Mouse (Mus musculus) spleen, postnatal 14 days (tissue): ENCODE measurements around the gene Mast4.
"Not testable (repeated sequence)": the region's sequence is repeated elsewhere in the genome, so short reads cannot be mapped to it uniquely, and the experiment has no call there.

Source experiments
- DNase-seq, 2 experiments: peaks; one replicate each; pipeline ENCODE4 v3.0.0; 2021 to 2022; ENCODE audit warnings: low spot score in 2 of 2

The Mast4 gene

DNA sequence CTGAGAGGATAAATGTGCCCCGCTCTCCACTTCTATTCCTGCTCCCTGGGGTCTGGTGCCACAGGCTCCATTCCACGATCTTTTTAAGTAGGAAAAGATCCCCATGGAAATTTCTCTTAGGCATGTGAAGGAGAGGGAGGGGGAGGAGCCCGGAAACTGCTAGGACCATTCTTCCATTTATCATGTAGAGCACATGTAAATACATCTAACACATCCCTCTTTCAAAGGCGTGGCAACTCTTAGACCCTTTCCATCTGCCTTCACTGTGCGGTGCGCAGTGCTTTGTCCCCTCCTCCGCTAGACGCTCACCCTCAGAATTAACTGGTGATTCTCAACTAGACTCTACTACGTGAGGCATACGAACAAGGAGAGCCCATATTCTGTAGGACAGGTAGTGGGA lies 584.4 kb downstream of the Mast4 start:
- DNase-seq, result no peak

- no peak for DNase-seq
Measured at GRCm38 (mm10) chr13:102749194-102749593, 585.1 kb downstream of the Mast4 start.

DNA sequence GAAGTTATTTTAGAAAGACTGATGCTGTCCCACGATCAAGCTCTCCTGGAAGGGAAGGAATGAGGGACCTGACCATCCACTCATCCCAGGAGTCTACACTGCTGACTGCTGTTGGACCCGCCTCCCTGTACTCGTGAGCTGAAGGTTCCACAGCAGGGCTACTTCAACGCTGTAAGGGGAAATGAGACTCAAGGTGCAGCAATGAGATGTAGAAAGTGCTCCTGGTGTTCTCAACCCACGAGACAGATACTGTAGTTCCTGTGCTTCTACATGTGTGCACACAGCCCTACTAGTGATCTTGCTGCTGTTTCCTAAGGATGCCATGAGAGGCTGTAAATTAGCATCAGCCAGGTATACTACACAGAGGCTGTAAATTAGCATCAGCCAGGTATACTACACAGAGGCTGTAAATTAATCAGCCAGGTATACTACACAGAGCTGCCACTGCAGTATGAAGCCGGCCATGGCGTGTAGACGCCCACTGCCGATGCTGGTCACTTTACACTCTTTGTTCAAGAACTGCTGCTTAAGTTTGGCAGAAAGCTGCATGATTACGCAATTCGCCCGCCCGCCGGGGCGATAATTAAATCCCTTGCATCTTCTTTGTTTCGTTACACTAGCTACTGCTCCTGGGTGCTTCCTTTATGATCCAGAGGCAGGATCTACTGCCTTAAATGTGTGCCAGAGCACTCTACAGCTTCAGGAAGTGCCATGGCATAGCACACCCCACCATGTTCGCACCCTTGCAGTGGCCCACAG lies 587.3 kb downstream of the Mast4 start:
- no peak for DNase-seq

GRCm38 (mm10) chr13:102745626-102746342 lies 588.5 kb downstream of the Mast4 start:
- DNase-seq, result no peak

DNA sequence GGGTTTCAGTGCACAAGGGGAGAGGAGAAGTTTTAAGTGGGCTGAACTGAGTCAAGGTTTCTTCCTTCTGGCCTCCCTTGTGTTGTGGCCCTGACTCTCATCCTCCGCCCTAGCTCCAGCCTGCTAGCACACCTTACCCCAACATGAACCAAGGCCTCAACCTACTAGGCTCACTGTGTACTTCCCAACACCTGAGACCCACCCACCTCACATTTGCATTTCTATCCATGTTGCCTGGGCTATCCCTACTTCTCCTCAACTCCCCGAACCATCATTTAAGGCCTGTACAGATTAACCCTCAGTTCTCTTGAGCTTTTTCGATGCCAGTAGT lies 589.1 kb downstream of the Mast4 start:
- no peak for DNase-seq

GRCm38 (mm10) chr13:102744481-102745269 lies 589.6 kb downstream of the Mast4 start:
- DNase-seq, result peak in 1 of 2 experiments; percentile 34

- DNase-seq, result no peak
Measured at GRCm38 (mm10) chr13:102739720-102740535, 594.4 kb downstream of the Mast4 start.

DNA sequence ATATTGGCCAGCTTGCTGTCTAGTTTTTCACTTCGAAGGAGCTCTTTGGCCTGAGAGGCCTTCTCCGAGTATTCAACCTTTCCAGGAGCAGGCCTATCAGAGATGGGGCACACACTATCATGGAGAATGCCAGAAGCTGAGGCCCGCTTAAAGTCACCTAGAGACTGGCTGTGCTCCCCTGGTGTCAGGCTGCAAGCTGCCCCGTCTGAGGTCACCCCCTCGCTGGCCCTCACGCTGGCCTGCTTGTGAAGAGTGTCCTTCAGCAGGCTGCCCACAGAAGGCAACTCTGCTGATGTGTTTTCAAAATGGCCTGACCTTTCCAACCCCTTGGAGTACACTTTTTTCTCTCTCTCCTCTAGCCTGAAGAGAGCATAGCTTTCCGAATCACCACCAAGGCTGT lies 596.5 kb downstream of the Mast4 start:
- DNase-seq, result no peak

GRCm38 (mm10) chr13:102733063-102733462 lies 601.2 kb downstream of the Mast4 start:
- no peak for DNase-seq

- DNase-seq, result not testable (repeated sequence)
Measured at GRCm38 (mm10) chr13:102728951-102729350, 605.3 kb downstream of the Mast4 start.

GRCm38 (mm10) chr13:102728035-102728434 lies 606.3 kb downstream of the Mast4 start:
- DNase-seq, result no peak

DNA sequence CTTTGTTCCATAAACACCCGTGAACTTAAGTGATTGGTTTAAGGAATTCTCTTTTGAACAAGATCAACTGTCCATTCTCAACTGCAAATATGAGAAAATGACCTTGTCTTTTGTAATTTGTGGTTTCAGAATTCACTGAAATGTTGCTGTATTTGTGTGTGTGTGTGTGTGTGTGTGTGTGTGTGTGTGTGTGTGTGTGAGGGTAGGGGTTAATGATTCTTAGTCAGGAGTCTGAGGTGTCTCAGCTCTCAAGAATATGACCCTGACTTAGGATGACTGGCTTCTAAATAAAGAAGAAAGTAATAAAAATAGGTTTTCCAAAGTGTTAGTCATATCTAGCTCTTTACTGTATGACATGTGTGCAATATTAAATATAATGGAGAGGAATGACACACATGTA lies 607.4 kb downstream of the Mast4 start:
- no peak for DNase-seq

GRCm38 (mm10) chr13:102725906-102726305 lies 608.4 kb downstream of the Mast4 start:
- no peak for DNase-seq

- no peak for DNase-seq
Measured at GRCm38 (mm10) chr13:102725416-102725815, 608.9 kb downstream of the Mast4 start.

GRCm38 (mm10) chr13:102716973-102717372 lies 617.3 kb downstream of the Mast4 start:
- no peak for DNase-seq

DNA sequence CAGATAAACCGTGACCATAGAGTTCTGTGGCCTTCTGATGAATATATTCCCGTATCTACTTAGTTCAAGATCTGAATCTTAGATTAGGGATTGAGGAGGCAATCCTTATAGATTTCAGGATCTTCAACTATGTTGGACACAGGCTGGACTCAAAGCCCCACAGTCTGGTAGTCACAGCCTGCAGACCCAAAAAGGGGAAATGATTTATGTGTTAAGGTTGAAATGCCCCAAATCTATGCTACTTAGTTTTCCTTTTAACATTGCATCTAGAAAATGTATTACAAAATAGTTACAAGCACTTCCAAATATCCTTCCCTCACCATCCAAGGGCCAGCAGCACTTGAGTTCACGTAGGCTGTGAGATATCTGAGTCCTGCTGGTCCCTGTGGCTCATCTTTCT lies 633.6 kb downstream of the Mast4 start:
- no peak for DNase-seq

DNA sequence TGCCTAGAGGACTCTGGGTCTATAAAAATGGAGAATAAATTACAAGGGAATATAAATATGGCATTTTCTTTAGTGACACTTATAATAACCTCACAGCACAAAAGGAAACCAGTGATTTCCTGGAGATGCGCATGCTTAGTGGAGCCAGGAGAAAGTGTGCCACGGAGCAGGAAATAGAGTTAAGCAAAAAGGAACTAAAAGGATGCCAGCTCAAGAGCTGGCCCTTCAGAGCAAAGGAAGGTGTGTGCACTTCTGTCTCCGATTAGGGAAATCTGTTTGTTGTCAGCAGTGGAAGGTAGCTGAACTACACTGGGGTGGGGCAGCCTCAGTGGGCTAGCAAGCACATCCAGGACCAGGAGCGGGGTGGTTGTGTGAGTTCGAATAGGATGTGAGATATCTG lies 634.1 kb downstream of the Mast4 start:
- DNase-seq, result no peak

DNA sequence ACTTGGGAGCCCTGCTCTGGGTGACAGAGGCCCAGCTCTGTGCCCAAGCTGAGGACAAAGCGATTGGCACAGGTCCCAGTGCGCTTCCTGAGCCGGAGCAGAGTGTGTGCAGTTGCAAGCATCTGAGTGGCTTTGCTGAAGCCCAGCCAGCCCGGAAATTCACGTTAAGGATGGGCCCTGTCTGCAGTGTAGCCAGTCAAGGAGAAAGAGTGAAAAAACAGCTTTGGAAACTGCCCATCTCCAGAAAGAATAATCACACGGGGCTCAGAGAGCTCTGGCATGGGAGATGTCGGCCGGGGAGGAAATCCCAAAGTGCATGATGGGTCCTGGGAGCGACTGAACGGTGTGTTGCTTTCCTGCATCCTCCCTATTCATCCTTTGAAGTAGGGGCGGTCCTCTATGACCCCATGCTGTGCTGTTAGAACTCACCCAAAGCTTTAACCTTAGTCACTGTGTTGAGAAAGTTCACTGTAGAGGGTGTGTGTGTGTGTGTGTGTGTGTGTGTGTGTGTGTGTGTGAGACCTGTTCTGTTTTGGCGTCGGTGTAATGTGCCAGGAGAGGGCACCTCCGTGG lies 635.5 kb downstream of the Mast4 start:
- DNase-seq, result no peak

DNA sequence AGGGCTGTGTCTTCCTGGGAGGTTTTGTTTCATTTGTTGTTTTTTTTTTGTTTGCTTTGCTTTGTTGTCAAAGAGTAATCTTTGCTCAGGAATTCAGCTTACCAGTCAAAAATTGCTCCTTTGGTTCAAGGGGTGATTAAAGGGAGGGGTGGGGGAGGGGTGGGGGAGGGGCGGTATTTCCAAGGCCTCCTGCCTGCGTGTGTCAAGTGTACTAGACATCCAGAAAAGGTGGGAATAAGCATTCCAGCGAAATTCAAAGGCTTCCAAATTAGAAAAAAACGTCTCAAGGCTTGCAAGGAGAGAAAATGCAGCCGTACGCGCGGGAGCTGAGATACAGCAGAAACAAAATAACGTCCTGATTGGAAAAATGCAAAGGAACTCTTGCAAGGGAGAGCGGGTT lies 636.0 kb downstream of the Mast4 start:
- no peak for DNase-seq

GRCm38 (mm10) chr13:102695121-102695905 lies 639.0 kb downstream of the Mast4 start:
- DNase-seq, result no peak

GRCm38 (mm10) chr13:102694154-102694553 lies 640.1 kb downstream of the Mast4 start:
- DNase-seq, result no peak
